Mouse (Mus musculus) c-Kit-negative CD71-positive TER-119-positive erythroid progenitor cells, embryonic 14.5 days (primary cell): Measurements from ENCODE around the gene Lrrc4.

ENCODE experiments used
- DNase-seq: peaks from one replicate; pipeline ENCODE4 v3.0.0-alpha.2; 2013; ENCODE audit warnings: low read depth, low spot score

Gene Lrrc4

GRCm38 (mm10) chr6:28825894-28826293 is 5.7 kb downstream of the Lrrc4 start:
- no peak for DNase-seq

DNA sequence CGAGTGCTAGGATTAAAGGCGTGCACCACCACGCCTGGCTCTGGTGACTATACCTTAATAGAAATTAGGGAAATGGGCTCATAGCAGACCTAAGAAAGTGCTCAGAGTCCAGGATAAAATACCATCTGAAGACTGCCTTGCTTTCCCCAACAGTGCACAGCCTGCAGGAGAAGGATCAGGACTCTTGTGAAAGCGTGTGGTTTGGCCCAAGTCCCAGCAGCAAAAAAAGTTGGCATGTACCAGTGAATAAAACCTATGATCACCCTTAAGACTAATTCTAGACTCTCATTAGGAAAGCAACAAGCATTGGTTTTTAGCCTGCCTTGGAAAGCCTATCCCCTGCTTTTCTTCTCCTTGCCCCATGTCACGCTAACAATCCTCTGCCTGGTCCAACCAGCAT is 7.7 kb downstream of the Lrrc4 start:
- DNase-seq, result no peak

DNA sequence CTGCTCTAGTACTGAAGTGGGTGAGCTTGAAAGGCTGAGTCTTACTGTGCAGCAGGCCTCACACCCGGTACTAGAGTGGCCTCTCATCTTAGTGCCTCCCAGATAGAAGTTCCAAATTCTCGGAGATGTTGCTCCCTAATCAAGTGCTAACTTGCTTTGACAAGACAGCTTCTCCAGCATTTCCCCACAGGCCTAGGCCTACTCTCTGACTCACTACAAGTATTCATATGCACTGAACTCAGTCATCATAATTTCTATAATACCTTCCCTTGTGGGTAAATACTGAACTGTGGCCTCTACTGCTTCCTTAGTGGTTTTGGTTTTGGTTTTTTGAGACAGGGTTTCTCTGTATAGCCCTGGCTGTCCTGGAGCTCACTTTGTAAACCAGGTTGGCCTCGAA is 8.2 kb downstream of the Lrrc4 start:
- no peak for DNase-seq

- no peak for DNase-seq
Observed at GRCm38 (mm10) chr6:28822296-28822695, 9.3 kb downstream of the Lrrc4 start.

GRCm38 (mm10) chr6:28819509-28820358 is 11.8 kb downstream of the Lrrc4 start:
- no peak for DNase-seq

DNA sequence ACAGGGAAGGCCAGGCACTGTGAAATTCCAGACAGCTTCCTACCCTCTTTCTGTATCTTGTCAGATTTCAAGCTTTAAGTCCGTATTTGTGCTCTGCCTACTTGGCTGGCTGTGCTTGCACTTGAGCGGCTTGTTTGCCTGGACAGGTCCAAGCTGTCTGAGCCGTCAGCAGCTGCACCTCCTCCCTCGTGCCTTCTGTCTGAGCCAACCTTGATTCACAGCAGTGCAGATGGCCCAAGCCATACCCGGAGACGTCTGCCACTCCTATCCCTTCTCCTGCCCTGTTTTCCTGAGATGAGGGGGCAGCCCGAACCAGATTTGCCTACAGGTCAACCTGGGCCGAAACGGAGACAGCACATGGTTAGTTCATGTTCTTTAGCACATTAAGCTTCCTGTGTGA is 14.5 kb downstream of the Lrrc4 start:
- no peak for DNase-seq

GRCm38 (mm10) chr6:28814895-28815294 is 16.7 kb downstream of the Lrrc4 start:
- no peak for DNase-seq

GRCm38 (mm10) chr6:28813057-28813456 is 18.5 kb downstream of the Lrrc4 start:
- no peak for DNase-seq

DNA sequence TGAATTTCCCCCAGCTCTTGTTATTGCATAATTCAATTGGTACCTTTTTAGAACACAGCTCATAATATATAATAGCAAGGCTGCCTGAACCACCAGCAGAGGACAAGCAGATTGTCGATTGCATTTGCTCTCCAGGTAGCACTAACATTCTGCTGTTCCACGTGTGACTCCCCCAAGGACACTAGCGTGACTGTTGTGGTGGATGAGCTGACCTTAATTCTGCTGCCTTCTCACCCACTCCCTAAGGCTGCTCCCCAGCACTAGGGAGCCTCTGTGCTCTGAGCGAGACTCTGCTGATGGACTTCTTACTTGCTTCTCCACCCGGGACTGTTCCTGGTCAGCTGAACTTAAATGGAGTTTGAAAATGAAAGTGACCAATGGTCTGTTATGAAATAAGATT is 26.8 kb downstream of the Lrrc4 start:
- DNase-seq, result no peak

GRCm38 (mm10) chr6:28803678-28804279 is 27.8 kb downstream of the Lrrc4 start:
- DNase-seq, result no peak

DNA sequence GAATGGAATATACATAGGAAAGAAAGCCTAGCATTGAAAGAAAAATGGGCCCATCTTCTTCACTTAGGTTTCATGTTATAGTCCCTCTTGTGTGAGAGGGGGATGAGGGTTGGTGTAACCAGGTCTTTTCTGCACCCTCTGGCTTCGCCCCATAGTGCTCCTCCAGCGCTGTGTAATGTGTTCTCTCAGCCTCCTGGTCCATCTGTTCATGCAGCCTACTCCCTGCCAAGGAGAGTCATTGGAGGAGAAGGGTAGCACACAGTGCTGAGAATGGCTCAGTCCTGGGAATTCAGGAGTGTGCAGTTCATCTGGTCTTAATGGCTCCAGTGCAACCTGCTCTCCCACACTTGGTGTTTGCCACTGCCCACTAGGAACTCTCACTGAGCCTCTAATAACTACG is 30.6 kb downstream of the Lrrc4 start:
- no peak for DNase-seq

DNA sequence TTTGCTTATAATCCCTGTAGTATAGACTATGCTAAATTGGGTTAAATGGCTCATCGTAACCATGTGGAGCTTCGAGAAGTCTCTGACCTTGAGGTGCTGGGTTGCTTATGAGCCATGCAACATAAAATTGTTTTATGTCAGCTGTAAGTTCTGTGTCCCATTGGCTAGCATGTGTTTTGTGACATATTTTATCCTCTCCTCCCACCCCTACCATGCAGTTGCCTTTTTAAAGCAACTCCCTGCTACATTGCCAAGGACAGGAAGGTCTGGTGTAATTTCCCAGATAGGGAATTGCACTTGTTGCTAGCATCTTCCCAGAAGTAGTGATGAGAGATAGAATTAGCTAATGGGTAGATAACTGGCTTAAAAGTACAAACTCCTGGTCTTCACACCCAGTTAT is 31.7 kb downstream of the Lrrc4 start:
- DNase-seq, result no peak

DNA sequence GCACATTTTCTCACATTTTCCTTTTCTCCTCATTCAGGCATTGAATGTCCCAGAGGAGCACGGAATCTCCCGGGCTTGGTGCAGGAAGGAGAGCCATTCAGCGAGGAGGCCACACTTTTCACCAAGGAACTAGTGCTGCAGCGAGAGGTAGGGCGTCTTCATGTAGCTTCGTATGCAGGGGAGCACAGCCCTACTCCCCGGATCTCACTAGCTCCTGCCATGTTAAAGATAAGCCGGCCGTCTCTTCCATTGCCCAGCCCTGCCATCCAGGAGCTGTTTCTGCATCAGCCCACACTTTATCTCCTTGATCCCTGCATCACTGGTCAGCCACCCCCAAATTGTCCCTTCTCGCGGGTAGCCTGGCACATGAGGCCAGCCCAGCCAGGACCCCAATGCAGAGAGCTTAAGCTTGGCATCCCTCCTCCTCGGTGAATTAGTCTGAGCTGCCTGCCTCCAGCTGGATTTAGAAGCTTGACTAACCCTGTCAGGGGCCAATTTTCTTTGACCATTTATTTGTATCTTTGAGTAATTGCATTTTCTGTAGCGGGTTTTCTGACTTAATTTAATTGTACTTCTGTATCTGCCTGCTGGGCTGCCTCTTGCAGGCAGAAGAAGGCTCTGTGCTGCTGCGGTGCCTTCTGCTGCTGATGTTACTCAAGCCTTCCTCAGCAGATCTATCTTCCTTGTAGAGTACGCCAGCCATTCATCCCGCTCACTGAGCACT is 35.6 kb downstream of the Lrrc4 start:
- DNase-seq, result no peak

GRCm38 (mm10) chr6:28795380-28795779 is 36.2 kb downstream of the Lrrc4 start:
- DNase-seq, result no peak

DNA sequence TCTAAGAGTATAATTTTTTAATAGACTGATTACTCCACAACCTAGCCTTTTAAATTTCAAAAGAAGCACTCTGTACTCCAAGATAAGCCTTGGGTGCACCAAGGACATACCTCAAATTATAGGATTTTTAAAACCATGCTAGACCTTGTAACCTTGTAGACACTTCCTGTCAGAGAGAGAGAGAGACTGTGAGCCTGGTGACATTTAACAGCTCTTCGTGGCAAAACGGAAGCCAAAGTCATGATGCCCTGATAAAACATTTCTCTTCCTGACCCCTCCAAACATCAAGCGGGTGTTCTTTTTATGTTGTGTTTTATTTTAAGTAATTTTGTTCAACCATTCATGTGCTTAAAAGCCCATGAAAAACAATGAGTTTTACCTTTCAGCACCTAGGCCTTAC is 39.7 kb downstream of the Lrrc4 start:
- DNase-seq, result no peak

DNA sequence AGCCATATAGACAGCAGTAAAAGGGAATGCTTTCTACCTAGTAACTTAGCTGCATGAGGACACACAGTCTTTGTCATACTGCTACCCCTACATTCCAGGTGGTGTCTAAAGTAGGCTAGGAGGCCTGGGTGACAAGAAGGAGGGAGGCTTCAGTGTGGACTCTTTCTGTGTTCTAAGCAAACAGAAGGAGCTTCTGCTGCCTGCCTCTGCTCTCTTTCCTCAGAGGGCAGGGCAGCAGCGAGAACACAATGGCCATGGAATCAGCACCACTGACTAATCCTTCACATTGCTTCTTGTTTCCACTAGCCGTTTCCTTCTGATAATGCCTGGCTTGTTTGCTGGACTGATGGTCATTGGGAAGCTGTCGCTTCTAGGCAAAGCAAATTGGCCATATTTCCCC is 40.4 kb downstream of the Lrrc4 start:
- no peak for DNase-seq

- DNase-seq, result no peak
Observed at GRCm38 (mm10) chr6:28789685-28790084, 41.9 kb downstream of the Lrrc4 start.

DNA sequence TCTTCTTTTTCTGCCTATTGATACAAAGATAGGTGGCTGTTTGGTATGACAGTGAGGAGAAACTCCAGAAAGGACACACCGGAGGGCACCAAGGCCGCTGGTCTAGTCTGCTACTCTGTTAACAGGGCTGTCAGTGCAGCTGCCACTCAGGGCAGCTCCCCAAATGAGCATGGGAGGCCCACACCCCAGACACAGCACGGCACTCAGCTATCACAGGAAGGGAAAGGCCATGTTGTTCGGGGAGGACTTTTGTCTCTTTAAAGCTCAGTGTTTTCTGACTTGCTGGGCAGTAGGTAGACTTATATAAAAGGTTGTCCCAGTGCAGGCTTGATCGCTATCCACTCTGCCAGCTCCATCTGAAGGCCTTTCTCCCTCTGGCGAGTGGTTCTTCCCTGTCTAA is 44.4 kb downstream of the Lrrc4 start:
- no peak for DNase-seq

DNA sequence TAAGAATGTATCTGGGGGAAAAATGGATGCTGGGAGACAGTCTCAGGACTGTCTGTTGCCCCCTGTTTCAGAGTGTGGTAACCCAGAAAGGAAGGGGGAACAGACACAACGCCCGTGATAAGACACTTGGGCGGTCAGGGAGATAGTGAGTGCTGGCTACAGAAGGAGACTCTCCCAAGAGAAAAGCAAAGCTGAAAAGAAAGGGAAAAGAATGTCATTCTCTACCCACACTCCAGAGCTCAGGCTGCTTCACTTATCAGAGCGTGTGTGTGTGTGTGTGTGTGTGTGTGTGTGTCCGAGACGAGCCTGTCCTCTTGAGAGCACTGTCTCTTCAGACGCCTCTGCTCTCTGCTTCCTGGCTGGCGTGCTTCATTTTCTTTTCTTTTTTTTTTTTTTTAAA is 45.8 kb downstream of the Lrrc4 start:
- no peak for DNase-seq

DNA sequence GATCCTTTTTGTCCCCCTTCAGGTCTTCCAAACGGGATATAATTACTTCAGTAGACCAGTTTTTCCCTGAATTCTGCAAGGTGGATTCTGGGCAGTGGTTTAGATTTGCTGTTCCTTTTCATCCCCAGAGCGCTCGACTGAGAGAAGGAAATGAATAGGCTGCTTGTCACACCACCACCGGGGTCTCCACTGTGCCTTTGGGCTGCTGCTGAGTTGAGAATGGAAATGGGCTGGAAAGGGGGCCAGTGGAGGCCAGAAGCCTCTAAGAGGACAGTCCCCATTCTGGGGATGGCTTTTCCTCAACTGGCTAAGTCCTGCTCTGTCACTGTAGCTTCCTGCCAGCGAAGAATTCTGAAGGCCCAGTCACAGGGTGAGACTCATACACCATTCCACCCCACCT is 47.6 kb downstream of the Lrrc4 start:
- DNase-seq, result no peak

DNA sequence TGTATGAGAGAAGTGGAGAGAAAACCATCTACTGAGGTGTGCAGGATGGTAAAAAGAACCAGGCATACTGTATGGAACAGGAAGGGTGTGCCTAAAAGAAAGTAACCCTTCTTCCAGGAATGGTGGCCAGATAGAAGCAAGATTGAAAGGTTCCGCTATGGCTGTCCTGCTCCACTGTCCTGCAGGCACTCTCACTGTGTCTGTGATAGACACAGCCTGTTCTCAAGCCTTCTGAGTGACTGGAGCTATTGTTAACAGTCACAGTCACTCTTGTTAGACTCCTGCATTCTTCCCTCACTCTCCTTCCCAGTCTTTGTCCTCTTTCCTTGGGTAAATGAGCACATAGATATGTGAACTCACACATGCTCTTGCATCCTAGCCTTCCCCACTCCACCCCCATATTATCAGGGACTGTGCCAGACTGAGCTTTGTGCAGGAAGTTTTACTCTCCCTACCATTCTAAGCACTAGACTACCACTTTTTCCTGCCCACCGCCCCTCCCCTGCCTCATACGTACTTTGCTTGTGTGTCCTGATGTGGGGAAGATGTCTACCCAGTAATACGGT is 48.4 kb downstream of the Lrrc4 start:
- DNase-seq, result no peak

GRCm38 (mm10) chr6:28781696-28782095 is 49.9 kb downstream of the Lrrc4 start:
- no peak for DNase-seq
